Mouse (Mus musculus): Measurements from ENCODE around the gene Hoxa6. TPM values are rescaled to one million over a fixed set of nuclear protein-coding genes. Genes with fewer than 3 reads are reported as not detected.

Gene Hoxa6
- polyA plus RNA-seq, 1 experiment from 2014 or later = 2.9 TPM

DNA sequence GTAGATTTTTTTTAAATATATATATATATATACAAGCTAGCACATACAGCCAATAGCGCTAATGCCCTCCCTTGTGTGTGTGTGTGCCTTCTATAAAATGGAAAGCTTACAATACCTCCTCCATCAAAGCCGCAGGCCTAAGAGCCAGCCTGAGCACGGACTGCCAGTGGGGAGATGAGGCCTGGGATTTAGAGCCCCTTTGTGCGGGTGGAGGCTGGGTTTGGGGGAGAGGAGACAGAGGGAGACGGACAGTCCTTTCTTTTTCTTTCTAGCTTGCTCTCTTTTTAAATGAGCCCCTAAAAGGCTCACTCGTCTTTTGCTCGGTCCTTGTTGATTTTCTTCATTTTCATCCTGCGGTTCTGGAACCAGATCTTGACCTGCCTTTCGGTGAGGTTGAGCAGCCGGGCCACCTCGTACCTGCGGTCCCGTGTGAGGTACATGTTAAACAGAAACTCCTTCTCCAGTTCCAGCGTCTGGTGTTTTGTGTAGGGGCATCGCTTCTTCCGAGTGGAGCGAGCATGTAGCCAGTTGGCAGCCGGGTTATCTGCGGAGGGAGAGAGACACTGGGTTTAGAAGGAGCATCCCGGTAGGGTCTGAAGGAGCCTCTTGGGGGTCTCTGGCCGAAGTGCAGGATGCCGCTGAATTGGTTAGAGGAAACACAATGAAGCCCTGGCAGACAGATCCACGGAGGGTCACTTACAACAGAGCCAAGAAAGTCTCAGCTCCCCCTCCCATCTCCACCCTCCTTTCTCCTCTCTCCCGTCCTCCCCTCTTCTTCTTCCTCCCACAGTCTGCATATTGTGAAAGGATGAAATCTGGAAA, 15.6 kb upstream of the Hoxa6 start:
- ATAC-seq (ENCODE audit: borderline replicate concordance, extremely low read depth, low FRiP score, low TSS enrichment) = no peak
- Histone ChIP-seq H3K4me2 (no peak overlapping the region), H3K9ac (no peak overlapping the region), H3K27ac (no peak overlapping the region), H3K4me3 (no peak overlapping the region), H3K9me3 (no peaks in the 10 kb centered on the region), H3K36me3 (no peaks in the 10 kb centered on the region), H3K4me1 (peaks cover 19% of the 10 kb centered on the region), H3K27me3 (peaks cover 98% of the 10 kb centered on the region)
- 18% methylated on average over 24 of the region's 24 CpGs for WGBS

DNA sequence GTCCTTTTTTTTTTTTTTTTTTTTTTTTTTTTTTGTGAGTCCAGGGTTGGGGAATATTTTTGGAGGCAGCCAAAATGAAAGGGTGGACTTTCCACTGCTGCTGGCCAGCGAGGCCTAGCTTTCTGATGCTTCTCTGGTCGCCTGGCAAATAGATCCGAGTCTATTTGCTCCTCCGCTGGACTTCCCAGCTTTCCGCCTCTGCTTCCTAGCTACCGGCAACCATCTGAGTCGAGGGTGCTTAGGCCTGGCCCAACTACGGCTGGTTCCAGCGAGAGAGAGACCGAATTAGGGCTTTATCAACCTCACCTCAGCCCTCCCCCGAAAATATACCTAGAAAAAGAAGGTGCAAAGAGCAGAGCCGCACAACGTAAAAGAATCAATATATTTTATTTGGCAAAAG, 14.2 kb upstream of the Hoxa6 start:
- WGBS = 47% methylated on average over 13 of the region's 13 CpGs
- Histone ChIP-seq H3K4me1 (peaks cover 20% of the 10 kb centered on the region), H3K27me3 (peaks cover 99% of the 10 kb centered on the region), H3K9me3 (no peaks in the 10 kb centered on the region), H3K4me2 (no peak overlapping the region), H3K36me3 (no peaks in the 10 kb centered on the region), H3K9ac (no peak overlapping the region), H3K4me3 (no peak overlapping the region), H3K27ac (no peak overlapping the region)
- no peak for ATAC-seq (ENCODE audit: borderline replicate concordance, extremely low read depth, low FRiP score, low TSS enrichment)

DNA sequence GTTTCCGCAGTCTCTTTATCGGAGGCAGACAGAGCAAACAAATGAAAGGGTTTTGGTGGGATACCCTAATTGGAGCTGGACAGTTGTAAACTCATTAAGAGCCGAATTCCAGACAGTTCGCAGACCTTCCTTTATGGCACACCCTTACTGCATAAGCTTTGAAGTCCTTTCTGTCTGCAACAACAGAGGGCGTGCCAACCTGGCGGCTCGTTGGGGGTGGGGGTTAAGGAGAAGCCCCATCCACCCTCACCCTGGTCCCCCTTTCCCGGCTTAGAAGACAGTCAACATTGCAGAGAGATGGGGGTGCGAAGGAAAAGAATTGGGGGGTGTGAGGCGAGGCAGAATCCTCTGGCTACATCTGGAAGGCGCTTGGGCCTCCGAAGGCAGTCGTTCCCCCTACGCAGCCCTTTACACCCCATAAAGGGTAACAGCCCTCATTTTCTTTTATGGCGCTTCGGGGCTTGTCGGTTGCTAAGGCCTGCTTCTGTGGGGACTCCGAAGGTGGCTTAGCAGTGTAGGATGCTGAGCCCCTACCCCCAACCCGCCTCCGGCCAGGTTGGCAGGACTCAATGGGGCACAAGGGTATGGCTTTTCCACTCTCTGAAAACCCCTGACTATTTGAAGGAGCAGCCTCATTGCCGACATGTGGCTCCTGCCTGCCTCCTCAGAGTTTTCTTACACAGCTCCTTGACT, 13.6 kb upstream of the Hoxa6 start:
- Histone ChIP-seq H3K4me1 (peaks cover 26% of the 10 kb centered on the region), H3K27ac (no peak overlapping the region), H3K27me3 (peaks cover 99% of the 10 kb centered on the region), H3K4me2 (peak overlapping the region; percentile 92), H3K9ac (no peak overlapping the region), H3K36me3 (no peaks in the 10 kb centered on the region), H3K4me3 (peak overlapping the region; percentile 56), H3K9me3 (no peaks in the 10 kb centered on the region)
- no peak for ATAC-seq (ENCODE audit: borderline replicate concordance, extremely low read depth, low FRiP score, low TSS enrichment)
- 25% methylated on average over 21 of the region's 21 CpGs for WGBS

DNA sequence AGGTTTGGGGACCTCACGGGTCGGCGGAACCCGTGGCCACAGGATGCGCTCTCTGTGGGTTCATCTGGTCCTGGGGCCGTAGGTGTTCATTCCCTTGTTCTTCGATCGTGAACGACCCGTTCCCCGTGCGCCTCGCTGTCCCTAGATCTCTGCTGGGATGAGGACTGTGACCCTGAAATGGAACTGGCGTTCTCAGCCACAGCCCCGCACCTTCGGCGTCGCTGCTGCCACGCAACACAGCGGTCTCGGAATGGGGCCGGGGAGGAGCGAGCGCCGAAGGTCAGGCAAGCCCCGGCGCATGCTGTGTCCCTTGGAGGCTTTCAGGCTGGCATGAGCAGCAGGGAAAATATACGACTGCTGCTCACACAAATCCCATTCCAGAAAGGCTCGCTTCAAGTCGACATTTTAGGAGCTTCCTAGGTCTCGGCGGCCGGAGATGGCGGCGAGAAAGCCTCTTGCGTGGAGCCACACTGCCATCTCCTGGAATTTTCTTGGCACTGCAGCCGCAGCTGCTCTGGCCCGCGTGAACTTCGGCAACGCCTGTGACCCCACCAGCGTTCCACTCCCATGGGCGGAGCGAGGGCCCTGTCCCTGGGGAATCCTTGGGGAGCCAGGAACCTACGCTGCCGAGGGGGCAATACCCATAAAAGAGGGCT, 12.9 kb upstream of the Hoxa6 start, which contains the start of gene Hoxa7:
Gene Hoxa7 (minus strand): TSS at position 518 of the 656 bp plus-strand sequence.
- Histone ChIP-seq H3K27me3 (peaks cover 99% of the 10 kb centered on the region), H3K9ac (peak within 1 kb of the TSS; percentile 60), H3K9me3 (no peaks in the 10 kb centered on the region), H3K4me2 (peak within 1 kb of the TSS; percentile 92), H3K4me3 (peak within 1 kb of the TSS; percentile 56), H3K36me3 (no peaks in the 10 kb centered on the region), H3K27ac (no peak within 1 kb of the TSS), H3K4me1 (peaks cover 32% of the 10 kb centered on the region)
- ATAC-seq (ENCODE audit: borderline replicate concordance, extremely low read depth, low FRiP score, low TSS enrichment) = peak; percentile 58; the same call in 1 of the 2 replicates
- 3% methylated on average over 46 of the region's 46 CpGs for WGBS

DNA sequence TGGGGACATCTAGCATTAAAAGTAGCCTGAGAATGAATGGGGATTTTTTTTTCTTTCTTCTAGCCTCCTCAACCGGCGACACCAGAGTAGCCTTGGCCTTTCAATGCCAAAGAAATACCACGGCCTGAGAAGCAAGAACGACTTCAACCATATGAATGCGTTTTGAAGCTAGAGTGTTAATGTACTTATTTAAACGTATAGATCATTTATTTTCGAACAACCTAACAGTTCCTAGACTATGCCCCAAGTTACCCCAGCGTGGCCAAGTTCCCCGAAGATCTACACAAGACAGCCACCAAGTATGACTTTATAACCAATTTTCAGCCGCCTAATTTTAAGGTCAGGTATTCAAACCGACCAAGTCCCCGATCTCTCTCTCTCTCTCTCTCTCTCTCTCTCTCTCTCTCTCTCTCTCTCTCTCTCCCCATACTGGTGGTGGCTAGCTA, 12.4 kb upstream of the Hoxa6 start:
- H3K4me1 ChIP-seq = peaks cover 31% of the 10 kb centered on the region
- ATAC-seq (ENCODE audit: borderline replicate concordance, extremely low read depth, low FRiP score, low TSS enrichment) = no peak
- H3K4me3 ChIP-seq = peak overlapping the region; percentile 56
- H3K9me3 ChIP-seq = no peaks in the 10 kb centered on the region
- H3K36me3 ChIP-seq = no peaks in the 10 kb centered on the region
- no peak overlapping the region for H3K27ac ChIP-seq
- H3K9ac ChIP-seq = no peak overlapping the region
- H3K27me3 ChIP-seq = peaks cover 99% of the 10 kb centered on the region
- 23% methylated on average over 12 of the region's 12 CpGs for WGBS
- H3K4me2 ChIP-seq = peak overlapping the region; percentile 92

DNA sequence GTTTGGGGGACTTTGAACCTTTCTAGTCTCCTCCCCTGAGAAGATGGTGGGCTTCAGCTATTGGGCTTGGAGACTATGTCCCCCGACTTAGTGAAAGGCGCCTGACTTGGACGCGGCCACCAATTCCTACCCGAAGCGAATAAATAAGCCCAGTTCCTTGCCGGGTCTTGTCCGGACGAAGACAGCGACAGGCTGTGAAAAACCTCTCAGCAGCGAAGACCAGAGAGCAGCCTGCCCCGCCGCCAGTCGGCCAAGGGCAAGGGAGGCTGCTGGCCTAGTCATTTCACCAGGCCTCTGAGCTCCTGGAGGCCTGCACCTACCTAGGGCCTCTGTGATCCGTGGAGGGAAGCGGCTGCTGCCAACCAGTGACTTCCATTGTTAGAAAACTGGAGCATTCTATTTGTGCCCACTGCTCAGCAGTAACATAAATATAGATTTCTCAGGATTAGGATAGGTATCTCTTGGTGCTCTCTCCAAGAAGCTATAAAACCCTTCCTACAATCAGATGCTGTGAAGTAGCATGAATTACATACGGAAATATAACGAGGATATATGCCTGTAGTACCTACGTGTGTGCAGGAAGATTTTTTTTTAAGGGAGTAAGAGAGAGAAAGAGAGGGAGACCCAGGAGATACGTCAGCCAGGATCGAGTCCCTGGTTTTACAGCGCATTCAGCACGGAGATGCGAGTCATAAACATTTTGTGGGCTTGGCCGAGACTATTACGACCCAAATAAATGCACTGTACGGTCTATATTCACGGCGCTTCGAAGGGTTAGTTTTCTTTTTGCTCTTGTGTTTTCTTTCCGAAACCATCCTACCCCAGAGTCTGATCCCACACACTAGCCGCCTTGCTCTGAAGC, 11.7 kb upstream of the Hoxa6 start:
- WGBS = 57% methylated on average over 32 of the region's 32 CpGs
- peaks cover 31% of the 10 kb centered on the region for H3K4me1 ChIP-seq
- H3K9me3 ChIP-seq = no peaks in the 10 kb centered on the region
- peaks cover 99% of the 10 kb centered on the region for H3K27me3 ChIP-seq
- no peak overlapping the region for H3K9ac ChIP-seq
- no peak for ATAC-seq (ENCODE audit: borderline replicate concordance, extremely low read depth, low FRiP score, low TSS enrichment)
- no peak overlapping the region for H3K4me3 ChIP-seq
- H3K36me3 ChIP-seq = no peaks in the 10 kb centered on the region
- no peak overlapping the region for H3K27ac ChIP-seq
- H3K4me2 ChIP-seq = no peak overlapping the region

DNA sequence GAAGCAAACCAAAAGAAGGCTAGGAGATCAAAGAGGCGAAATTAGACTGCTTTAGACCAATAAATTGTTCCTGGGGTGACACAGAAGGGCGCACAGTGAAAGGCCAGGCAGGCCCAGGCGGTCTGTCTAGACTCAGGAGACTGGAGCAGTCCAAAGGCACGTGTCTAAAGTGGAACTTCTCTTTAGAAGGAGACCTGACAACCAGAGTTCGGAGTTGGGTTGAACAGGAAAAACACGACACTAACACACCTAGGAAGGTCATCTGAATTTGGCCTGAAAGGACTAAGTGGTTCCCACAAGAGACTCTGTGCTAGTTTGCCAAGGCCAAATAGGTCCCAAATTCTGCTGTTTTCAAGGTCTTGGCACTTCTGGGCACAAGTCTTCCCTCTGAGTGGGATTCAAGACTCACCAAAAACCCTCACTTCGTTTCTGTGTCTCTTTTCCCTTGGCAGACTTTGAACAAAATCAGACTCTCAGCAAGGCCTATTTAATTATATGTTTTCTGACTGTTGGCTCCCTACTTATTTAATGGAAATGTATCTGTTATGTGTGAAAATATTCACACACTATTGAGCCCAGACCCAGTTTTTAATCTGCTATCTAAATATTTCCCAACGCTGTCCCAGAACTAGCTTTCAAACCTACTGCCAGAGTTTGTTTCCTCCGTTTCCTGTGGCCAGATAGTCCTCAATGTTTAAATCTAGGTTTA, 10.9 kb upstream of the Hoxa6 start:
- Histone ChIP-seq H3K4me1 (peaks cover 31% of the 10 kb centered on the region), H3K27ac (no peak overlapping the region), H3K9ac (no peak overlapping the region), H3K27me3 (peaks cover 99% of the 10 kb centered on the region), H3K36me3 (no peaks in the 10 kb centered on the region), H3K4me3 (no peak overlapping the region), H3K4me2 (no peak overlapping the region), H3K9me3 (no peaks in the 10 kb centered on the region)
- WGBS = 58% methylated on average over 9 of the region's 9 CpGs
- no peak for ATAC-seq (ENCODE audit: borderline replicate concordance, extremely low read depth, low FRiP score, low TSS enrichment)

DNA sequence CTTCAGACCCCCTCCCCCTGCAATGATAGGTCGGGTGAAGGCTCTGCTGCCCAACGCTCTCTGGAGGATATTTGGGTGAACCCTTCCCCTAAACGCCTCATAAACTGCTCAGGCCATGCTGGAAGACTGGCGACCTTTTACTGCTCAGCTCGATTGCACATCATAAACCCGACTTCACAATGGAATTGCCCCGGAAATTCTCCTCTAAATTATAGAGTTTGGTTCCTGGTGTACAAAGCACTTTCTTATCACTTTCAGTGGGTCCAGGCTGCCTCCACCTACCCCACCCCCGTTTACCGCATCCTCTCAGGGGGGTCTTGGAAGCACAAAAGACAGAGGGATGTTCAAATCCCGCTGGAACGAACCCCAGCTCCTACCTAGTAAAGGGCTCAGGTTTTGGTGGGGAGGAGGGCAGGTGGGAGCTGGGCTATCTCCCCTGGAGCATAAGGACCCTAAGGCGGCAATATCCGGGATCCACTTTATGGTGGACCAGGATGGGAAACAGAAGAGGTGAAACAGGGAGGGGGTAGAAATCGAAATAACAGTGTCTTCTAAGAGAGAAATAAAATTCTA, 10.2 kb upstream of the Hoxa6 start:
- WGBS = 27% methylated on average over 14 of the region's 14 CpGs
- H3K9me3 ChIP-seq = no peaks in the 10 kb centered on the region
- H3K36me3 ChIP-seq = no peaks in the 10 kb centered on the region
- H3K9ac ChIP-seq = no peak overlapping the region
- no peak for ATAC-seq (ENCODE audit: borderline replicate concordance, extremely low read depth, low FRiP score, low TSS enrichment)
- no peak overlapping the region for H3K4me3 ChIP-seq
- H3K4me1 ChIP-seq = peaks cover 31% of the 10 kb centered on the region
- H3K27ac ChIP-seq = no peak overlapping the region
- H3K4me2 ChIP-seq = no peak overlapping the region
- peaks cover 99% of the 10 kb centered on the region for H3K27me3 ChIP-seq

DNA sequence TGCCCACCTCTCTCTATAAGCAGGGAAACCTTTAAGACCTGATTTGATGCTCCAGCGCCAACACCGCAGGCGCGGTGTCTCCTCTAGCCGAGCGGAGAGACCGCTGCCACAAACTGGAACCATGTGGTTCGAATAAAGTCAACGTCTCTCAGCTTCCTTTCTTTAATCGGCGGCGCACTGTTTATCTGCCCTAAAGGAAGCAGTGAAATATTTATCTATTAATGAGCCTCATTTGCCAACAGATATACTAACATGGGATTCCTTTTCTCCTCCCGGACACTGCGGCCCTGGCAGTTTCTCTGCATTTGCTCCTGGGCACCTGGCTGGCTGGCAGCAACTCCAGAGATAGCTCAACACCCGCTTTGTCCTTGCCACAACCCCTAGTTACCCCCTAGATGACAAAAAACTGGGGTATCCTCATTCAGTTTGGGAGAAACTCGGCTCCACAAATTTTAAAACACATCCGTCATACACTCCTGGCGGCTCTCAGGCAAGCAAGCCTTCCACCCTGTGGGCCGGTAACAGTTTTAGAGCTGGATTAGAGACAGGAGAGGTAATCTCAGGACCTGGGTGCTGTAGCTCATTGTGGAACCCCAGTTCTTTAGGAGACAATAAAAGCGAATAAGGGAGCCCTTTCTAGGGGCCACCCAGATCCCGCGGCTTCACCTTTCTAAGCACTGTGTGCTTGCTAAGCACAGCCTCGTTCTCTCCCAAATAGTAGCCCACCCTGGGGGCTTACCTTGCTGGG, 9.5 kb upstream of the Hoxa6 start:
- Histone ChIP-seq H3K27ac (no peak overlapping the region), H3K9ac (no peak overlapping the region), H3K4me2 (peak overlapping the region; percentile 69), H3K36me3 (no peaks in the 10 kb centered on the region), H3K4me3 (peak overlapping the region; percentile 44), H3K9me3 (no peaks in the 10 kb centered on the region), H3K27me3 (peaks cover 99% of the 10 kb centered on the region), H3K4me1 (peaks cover 32% of the 10 kb centered on the region)
- 12% methylated on average over 23 of the region's 23 CpGs for WGBS
- ATAC-seq (ENCODE audit: borderline replicate concordance, extremely low read depth, low FRiP score, low TSS enrichment) = no peak

DNA sequence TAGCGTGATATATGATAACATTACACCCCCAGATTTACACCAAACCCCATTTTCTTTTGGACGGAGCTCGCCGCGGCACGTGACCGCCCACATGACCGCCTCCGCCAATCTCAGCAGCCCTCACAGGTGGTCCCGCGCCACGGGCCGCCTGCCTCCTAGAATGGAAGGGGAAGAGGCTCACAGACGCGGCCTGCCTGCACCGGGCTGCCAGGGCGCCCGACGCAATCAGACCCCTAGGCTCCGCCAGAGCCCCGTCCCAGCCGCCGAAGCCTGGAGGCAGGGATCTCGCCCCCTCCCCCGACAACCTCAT, 8.9 kb upstream of the Hoxa6 start:
- H3K9me3 ChIP-seq = no peaks in the 10 kb centered on the region
- peak overlapping the region; percentile 69 for H3K4me2 ChIP-seq
- peak overlapping the region; percentile 44 for H3K4me3 ChIP-seq
- peak; percentile 40; the same call in 1 of the 2 replicates for ATAC-seq (ENCODE audit: borderline replicate concordance, extremely low read depth, low FRiP score, low TSS enrichment)
- peaks cover 99% of the 10 kb centered on the region for H3K27me3 ChIP-seq
- no peak overlapping the region for H3K9ac ChIP-seq
- no peak overlapping the region for H3K27ac ChIP-seq
- no peaks in the 10 kb centered on the region for H3K36me3 ChIP-seq
- peaks cover 35% of the 10 kb centered on the region for H3K4me1 ChIP-seq
- 1% methylated on average over 25 of the region's 25 CpGs for WGBS

All from lung, embryonic 15.5 days (tissue).